Mouse (Mus musculus): ENCODE results near the gene Timm23.
"Not testable (repeated sequence)": the region's sequence is repeated elsewhere in the genome, so short reads cannot be mapped to it uniquely, and the experiment has no call there.

Gene Timm23

GRCm38 (mm10) chr14:32164173-32165051 is 37.3 kb downstream of the Timm23 start:
- no peak for DNase-seq (ENCODE audit: low spot score)

- DNase-seq (ENCODE audit: low spot score) = no peak
Measured at GRCm38 (mm10) chr14:32163203-32163888, 38.4 kb downstream of the Timm23 start.

- DNase-seq (ENCODE audit: low spot score) = no peak
Measured at GRCm38 (mm10) chr14:32162231-32162630, 39.5 kb downstream of the Timm23 start.

- DNase-seq (ENCODE audit: low spot score) = no peak
Measured at GRCm38 (mm10) chr14:32161090-32161885, 40.4 kb downstream of the Timm23 start.

GRCm38 (mm10) chr14:32160563-32160962 is 41.1 kb downstream of the Timm23 start:
- DNase-seq (ENCODE audit: low spot score) = no peak

- DNase-seq (ENCODE audit: low spot score) = peak; percentile 95
Measured at GRCm38 (mm10) chr14:32159690-32160246, 41.9 kb downstream of the Timm23 start, which contains the start of gene Ncoa4. Ncoa4 (plus strand) TSS chr14:32159865.

- no peak for DNase-seq (ENCODE audit: low spot score)
Measured at GRCm38 (mm10) chr14:32159150-32159670, 42.5 kb downstream of the Timm23 start.

GRCm38 (mm10) chr14:32154758-32155157 is 46.9 kb downstream of the Timm23 start:
- no peak for DNase-seq (ENCODE audit: low spot score)

GRCm38 (mm10) chr14:32153156-32153555 is 48.5 kb downstream of the Timm23 start:
- DNase-seq (ENCODE audit: low spot score) = no peak

GRCm38 (mm10) chr14:32152243-32152965 is 49.3 kb downstream of the Timm23 start:
- DNase-seq (ENCODE audit: low spot score) = no peak

- no peak for DNase-seq (ENCODE audit: low spot score)
Measured at GRCm38 (mm10) chr14:32150872-32151271, 50.8 kb downstream of the Timm23 start.

- no peak for DNase-seq (ENCODE audit: low spot score)
Measured at GRCm38 (mm10) chr14:32146578-32146977, 55.1 kb downstream of the Timm23 start.

- DNase-seq (ENCODE audit: low spot score) = no peak
Measured at GRCm38 (mm10) chr14:32145809-32146511, 55.7 kb downstream of the Timm23 start.

- DNase-seq (ENCODE audit: low spot score) = no peak
Measured at GRCm38 (mm10) chr14:32145401-32145800, 56.3 kb downstream of the Timm23 start.

- no peak for DNase-seq (ENCODE audit: low spot score)
Measured at GRCm38 (mm10) chr14:32144734-32145133, 57.0 kb downstream of the Timm23 start.

GRCm38 (mm10) chr14:32141723-32142122 is 60.0 kb downstream of the Timm23 start, which contains the start of gene Msmb:
Msmb (plus strand) TSS chr14:32142023.
- DNase-seq (ENCODE audit: low spot score) = no peak

GRCm38 (mm10) chr14:32140359-32140965 is 61.2 kb downstream of the Timm23 start:
- DNase-seq (ENCODE audit: low spot score) = no peak

GRCm38 (mm10) chr14:32136467-32136866 is 65.2 kb downstream of the Timm23 start:
- not testable (repeated sequence) for DNase-seq (ENCODE audit: low spot score)

- no peak for DNase-seq (ENCODE audit: low spot score)
Measured at GRCm38 (mm10) chr14:32134293-32134692, 67.4 kb downstream of the Timm23 start.

GRCm38 (mm10) chr14:32131836-32132235 is 69.9 kb downstream of the Timm23 start:
- DNase-seq (ENCODE audit: low spot score) = no peak
